Mouse (Mus musculus): ENCODE measurements around the gene Acin1. TPM values are rescaled to one million over a fixed set of nuclear protein-coding genes. Genes with fewer than 3 reads are reported as not detected.

The Acin1 gene
- polyA plus RNA-seq, 1 experiment from 2014 or later: 158 TPM

- H3K4me1 ChIP-seq: peaks cover 48% of the 10 kb centered on the region
- ATAC-seq (ENCODE audit: low FRiP score): 0 out of 2 replicates have a peak, but pooled peaks have one; percentile 38
- peak overlapping the region; percentile 85 for H3K27ac ChIP-seq
- H3K27me3 ChIP-seq: no peaks in the 10 kb centered on the region
- peak overlapping the region; percentile 90 for H3K9ac ChIP-seq
- H3K36me3 ChIP-seq: peaks cover 61% of the 10 kb centered on the region
- H3K4me2 ChIP-seq (replicated peaks): peak overlapping the region; percentile 92
- 0% methylated on average over 6 of the region's 7 CpGs for WGBS
- no peaks in the 10 kb centered on the region for H3K9me3 ChIP-seq (replicated peaks)
- peak overlapping the region; percentile 63 for H3K4me3 ChIP-seq
Measured at GRCm38 (mm10) chr14:54652787-54653186, 33.9 kb downstream of the Acin1 start.

DNA sequence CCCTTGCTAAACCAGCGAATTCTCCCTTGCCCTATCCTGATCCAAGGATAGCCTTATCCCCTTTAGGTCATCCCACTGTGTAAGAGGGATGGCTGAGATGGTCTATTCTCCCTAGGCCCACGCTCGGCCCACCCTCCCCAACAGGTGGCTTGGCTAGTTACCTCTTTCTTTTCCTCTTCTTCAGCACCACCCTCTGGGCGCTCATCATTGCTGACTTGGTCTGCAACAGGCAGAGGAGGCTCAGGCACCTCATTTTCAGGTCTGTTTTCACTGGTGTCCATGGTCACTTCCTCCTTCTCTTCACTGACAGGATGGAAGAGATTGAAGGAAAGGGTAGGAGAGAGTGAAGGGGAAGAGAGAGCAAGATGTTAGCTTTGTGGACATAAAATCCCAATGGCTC, 35.2 kb downstream of the Acin1 start:
- H3K4me2 ChIP-seq (replicated peaks): peak overlapping the region; percentile 92

GRCm38 (mm10) chr14:54650621-54651454, 35.9 kb downstream of the Acin1 start:
- Histone ChIP-seq H3K36me3 (peaks cover 64% of the 10 kb centered on the region), H3K9me3 (replicated peaks) (no peaks in the 10 kb centered on the region), H3K27ac (no peak overlapping the region), H3K4me1 (peaks cover 48% of the 10 kb centered on the region), H3K27me3 (no peaks in the 10 kb centered on the region), H3K4me3 (no peak overlapping the region), H3K4me2 (replicated peaks) (peak overlapping the region; percentile 92), H3K9ac (no peak overlapping the region)
- peak; percentile 13 for ATAC-seq (ENCODE audit: low FRiP score)
- 66% methylated on average over 23 of the region's 23 CpGs for WGBS

More for the DNA sequence above, 35.2 kb downstream of the Acin1 start:
- Histone ChIP-seq H3K4me1 (peaks cover 48% of the 10 kb centered on the region), H3K27ac (no peak overlapping the region), H3K9me3 (replicated peaks) (no peaks in the 10 kb centered on the region), H3K4me3 (no peak overlapping the region; the same call in 1 of the 2 replicates), H3K9ac (no peak overlapping the region), H3K36me3 (peaks cover 64% of the 10 kb centered on the region), H3K27me3 (no peaks in the 10 kb centered on the region)
- WGBS: 66% methylated on average over 4 of the region's 4 CpGs
- no peak for ATAC-seq (ENCODE audit: low FRiP score)

GRCm38 (mm10) chr14:54647900-54648299, 38.8 kb downstream of the Acin1 start:
- 77% methylated on average over 4 of the region's 4 CpGs for WGBS
- H3K36me3 ChIP-seq: peaks cover 86% of the 10 kb centered on the region

DNA sequence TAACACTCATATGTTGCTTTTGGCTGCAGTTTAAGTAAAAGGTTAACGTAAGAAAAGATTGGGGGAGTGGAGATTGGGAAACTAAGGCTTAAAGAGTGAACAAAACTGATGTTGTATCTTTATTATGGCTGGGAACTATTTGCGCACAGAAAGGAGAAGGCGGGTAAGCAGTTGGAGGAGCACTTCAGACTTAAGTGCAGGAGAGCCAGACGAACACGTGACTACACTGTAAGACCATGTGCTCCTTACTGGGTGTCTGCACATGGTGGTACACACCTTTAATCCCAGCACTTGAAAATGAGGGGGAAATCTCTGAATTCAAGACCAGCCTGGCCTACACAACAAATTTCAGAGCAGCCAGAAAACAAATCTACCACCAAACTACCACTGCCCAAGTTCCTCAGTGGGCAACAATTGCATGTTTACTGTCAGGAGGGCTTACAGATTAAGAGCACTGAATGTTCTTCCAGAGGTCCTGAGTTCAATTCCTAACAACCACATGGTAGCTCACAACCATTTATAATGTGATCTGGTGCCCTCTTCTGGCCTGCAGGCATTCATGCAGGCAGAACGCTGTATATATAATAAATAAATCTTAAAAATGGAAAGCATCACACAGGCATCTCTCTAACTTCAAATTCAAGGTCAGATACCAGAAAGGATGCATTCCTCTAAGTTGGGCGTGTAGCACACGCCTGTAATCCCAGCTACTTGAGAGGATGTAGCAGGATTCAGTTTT, 39.7 kb downstream of the Acin1 start:
- no peaks in the 10 kb centered on the region for H3K9me3 ChIP-seq (replicated peaks)
- 96% methylated on average over 8 of the region's 8 CpGs for WGBS
- H3K27ac ChIP-seq: no peak overlapping the region
- ATAC-seq (ENCODE audit: low FRiP score): no peak
- H3K27me3 ChIP-seq: no peaks in the 10 kb centered on the region
- no peak overlapping the region for H3K4me2 ChIP-seq (replicated peaks)
- H3K4me1 ChIP-seq: peaks cover 34% of the 10 kb centered on the region
- peaks cover 95% of the 10 kb centered on the region for H3K36me3 ChIP-seq
- no peak overlapping the region for H3K4me3 ChIP-seq
- no peak overlapping the region for H3K9ac ChIP-seq

More at GRCm38 (mm10) chr14:54647900-54648299, 38.8 kb downstream of the Acin1 start:
- H3K4me1 ChIP-seq: peaks cover 41% of the 10 kb centered on the region
- H3K9me3 ChIP-seq (replicated peaks): no peaks in the 10 kb centered on the region
- no peak overlapping the region for H3K27ac ChIP-seq
- H3K9ac ChIP-seq: no peak overlapping the region
- no peak overlapping the region for H3K4me3 ChIP-seq
- ATAC-seq (ENCODE audit: low FRiP score): no peak
- H3K27me3 ChIP-seq: no peaks in the 10 kb centered on the region
- no peak overlapping the region for H3K4me2 ChIP-seq (replicated peaks)

- Histone ChIP-seq H3K9ac (no peak overlapping the region), H3K27me3 (no peaks in the 10 kb centered on the region), H3K36me3 (peaks cover 89% of the 10 kb centered on the region), H3K9me3 (replicated peaks) (no peaks in the 10 kb centered on the region), H3K4me2 (replicated peaks) (no peak overlapping the region), H3K4me3 (no peak overlapping the region), H3K27ac (no peak overlapping the region), H3K4me1 (peaks cover 28% of the 10 kb centered on the region)
- no peak for ATAC-seq (ENCODE audit: low FRiP score)
- 94% methylated on average over 17 of the region's 17 CpGs for WGBS
Measured at GRCm38 (mm10) chr14:54646455-54646854, 40.3 kb downstream of the Acin1 start.

GRCm38 (mm10) chr14:54644294-54644693, 42.4 kb downstream of the Acin1 start:
- no peaks in the 10 kb centered on the region for H3K9me3 ChIP-seq (replicated peaks)
- no peaks in the 10 kb centered on the region for H3K27me3 ChIP-seq
- WGBS: 97% methylated on average over 9 of the region's 9 CpGs
- no peak overlapping the region for H3K4me2 ChIP-seq (replicated peaks)
- no peak overlapping the region for H3K4me3 ChIP-seq
- H3K9ac ChIP-seq: no peak overlapping the region
- peaks cover 71% of the 10 kb centered on the region for H3K36me3 ChIP-seq
- H3K4me1 ChIP-seq: peaks cover 23% of the 10 kb centered on the region
- H3K27ac ChIP-seq: no peak overlapping the region
- no peak for ATAC-seq (ENCODE audit: low FRiP score)

- Histone ChIP-seq H3K4me1 (peaks cover 19% of the 10 kb centered on the region), H3K9me3 (replicated peaks) (no peaks in the 10 kb centered on the region), H3K27ac (no peak overlapping the region; the same call in 1 of the 2 replicates), H3K4me3 (no peak overlapping the region), H3K27me3 (no peaks in the 10 kb centered on the region), H3K9ac (no peak overlapping the region), H3K4me2 (replicated peaks) (no peak overlapping the region), H3K36me3 (peaks cover 72% of the 10 kb centered on the region)
- no peak for ATAC-seq (ENCODE audit: low FRiP score)
- WGBS: 85% methylated on average over 2 of the region's 2 CpGs
Measured at GRCm38 (mm10) chr14:54643011-54643410, 43.7 kb downstream of the Acin1 start.

DNA sequence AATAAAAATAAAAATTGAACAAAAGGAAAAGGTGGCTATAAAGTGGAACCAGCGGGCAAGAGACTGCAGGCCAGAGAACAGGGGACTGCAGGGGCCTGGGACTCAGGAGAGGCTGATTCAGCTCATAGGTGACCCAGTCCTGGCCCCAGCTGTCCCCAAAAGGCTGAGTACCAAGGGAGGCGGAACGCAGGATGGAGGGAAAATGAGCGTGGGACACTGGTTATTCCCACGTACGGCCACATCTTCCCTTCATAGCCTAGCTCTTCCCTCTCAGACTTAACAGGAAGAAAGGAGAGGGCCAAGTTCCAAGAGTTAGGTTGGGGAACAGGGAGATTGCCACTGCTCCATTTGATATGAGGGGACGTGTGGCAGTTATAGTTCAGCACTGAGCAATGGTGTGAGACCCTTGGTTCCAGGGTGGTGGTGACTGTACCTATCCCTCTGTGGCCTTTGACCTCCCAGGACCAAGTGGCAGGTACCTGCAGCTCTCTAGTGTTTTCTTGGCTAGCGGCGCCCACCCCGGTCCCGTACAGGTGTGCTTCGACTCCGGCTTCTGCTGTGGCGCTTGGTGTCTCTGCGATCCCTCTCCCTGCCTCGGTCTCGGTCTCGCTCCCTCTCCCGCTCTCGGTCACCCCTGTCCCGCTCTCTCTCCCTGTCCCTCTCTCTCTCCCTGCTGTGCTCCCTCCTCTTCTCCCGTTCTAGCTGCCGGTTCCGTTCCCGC, 44.3 kb downstream of the Acin1 start:
- Histone ChIP-seq H3K4me1 (peaks cover 18% of the 10 kb centered on the region), H3K27ac (peak overlapping the region; percentile 87), H3K36me3 (peaks cover 65% of the 10 kb centered on the region), H3K9ac (no peak overlapping the region; the same call in 1 of the 2 replicates), H3K9me3 (replicated peaks) (no peaks in the 10 kb centered on the region), H3K4me2 (replicated peaks) (no peak overlapping the region), H3K4me3 (no peak overlapping the region), H3K27me3 (no peaks in the 10 kb centered on the region)
- no peak for ATAC-seq (ENCODE audit: low FRiP score)
- 82% methylated on average over 25 of the region's 25 CpGs for WGBS

- Histone ChIP-seq H3K4me3 (peak within 1 kb of the TSS; percentile 70), H3K9me3 (replicated peaks) (no peaks in the 10 kb centered on the region), H3K4me2 (replicated peaks) (peak within 1 kb of the TSS; percentile 87), H3K27ac (peak within 1 kb of the TSS; percentile 87), H3K36me3 (peaks cover 65% of the 10 kb centered on the region), H3K27me3 (no peaks in the 10 kb centered on the region), H3K4me1 (peaks cover 18% of the 10 kb centered on the region), H3K9ac (peak within 1 kb of the TSS; percentile 91)
- ATAC-seq (ENCODE audit: low FRiP score): peak; percentile 91
- under 1% methylated on average over 52 of the region's 52 CpGs for WGBS
Measured at GRCm38 (mm10) chr14:54641305-54641969, 45.3 kb downstream of the Acin1 start, which contains the start of gene Cdh24. Cdh24 (minus strand) TSS chr14:54641364.

DNA sequence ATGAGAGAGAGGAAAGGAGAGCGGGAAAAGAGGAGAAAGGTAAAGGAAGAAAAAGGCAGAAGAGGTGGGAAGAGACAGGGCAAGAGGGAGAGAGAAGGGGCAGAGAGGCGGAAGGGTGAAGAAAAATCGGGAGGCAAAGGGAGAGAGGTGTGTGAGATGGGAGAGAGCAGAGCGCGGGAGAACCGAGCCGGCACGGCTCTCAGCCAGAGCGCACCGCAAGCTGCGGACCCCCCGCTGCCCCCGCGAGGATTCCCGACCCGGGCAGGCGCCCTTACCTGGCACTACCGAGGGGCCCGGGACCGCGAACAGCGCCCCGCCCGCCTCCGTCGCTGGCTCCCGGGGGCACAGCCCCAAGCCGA, 45.8 kb downstream of the Acin1 start, which contains the start of gene Gm17606:
Gm17606 (plus strand) TSS at position 7 of the 359 bp plus-strand sequence.
- WGBS: 1% methylated on average over 27 of the region's 28 CpGs
- peak within 1 kb of the TSS; percentile 91 for H3K9ac ChIP-seq
- H3K4me2 ChIP-seq (replicated peaks): peak within 1 kb of the TSS; percentile 87
- H3K4me3 ChIP-seq: peak within 1 kb of the TSS; percentile 70
- peaks cover 18% of the 10 kb centered on the region for H3K4me1 ChIP-seq
- H3K9me3 ChIP-seq (replicated peaks): no peaks in the 10 kb centered on the region
- no peak for ATAC-seq (ENCODE audit: low FRiP score)
- no peaks in the 10 kb centered on the region for H3K27me3 ChIP-seq
- H3K27ac ChIP-seq: peak within 1 kb of the TSS; percentile 87
- H3K36me3 ChIP-seq: peaks cover 65% of the 10 kb centered on the region
